ENCODE assay signal across 13 mouse cellular contexts in genomic region chr5:122843799-122844198, GRCm38 (mm10).
"Had no signal": no experiment of that assay in that cellular context is flagged by ENCODE, and none has a peak within 500 bp of the region (broad histone marks: within the 10 kb centered on the region; RNA-seq: fewer than 3 reads in every experiment).

No protein-coding gene starts in this region.

- H3K4me3 ChIP-seq: kidney, embryonic 15.5 days; limb, embryonic 10.5 days; liver, embryonic 12.5 days; midbrain, embryonic 12.5 days; neural tube, embryonic 12.5 days had no signal

- H3K4me1 ChIP-seq: kidney, embryonic 15.5 days; limb, embryonic 10.5 days; midbrain, embryonic 12.5 days had no signal

- H3K36me3 ChIP-seq: kidney, embryonic 15.5 days; limb, embryonic 10.5 days; liver, embryonic 12.5 days; midbrain, embryonic 12.5 days; neural tube, embryonic 12.5 days had no signal

- DNase-seq: kidney, adult 2 months; kidney, postnatal 14 days; retina, postnatal 1 day; right cerebral cortex, postnatal 4 days; spleen, adult 18-20 months; thymus, adult 18-20 months; thymus, postnatal 14 days had no signal

- H3K9ac ChIP-seq: kidney, embryonic 15.5 days; liver, embryonic 12.5 days; midbrain, embryonic 12.5 days; neural tube, embryonic 12.5 days had no signal

- H3K4me2 ChIP-seq: kidney, embryonic 15.5 days; liver, embryonic 12.5 days; midbrain, embryonic 12.5 days; neural tube, embryonic 12.5 days had no signal

- H3K9me3 ChIP-seq: kidney, embryonic 15.5 days; limb, embryonic 10.5 days; liver, embryonic 12.5 days; midbrain, embryonic 12.5 days; neural tube, embryonic 12.5 days had no signal

- ATAC-seq: intestine, embryonic 16.5 days; liver, embryonic 12.5 days had no signal

- H3K27ac ChIP-seq: kidney, embryonic 15.5 days; limb, embryonic 10.5 days; liver, embryonic 12.5 days; midbrain, embryonic 12.5 days; neural tube, embryonic 12.5 days had no signal

- H3K27me3 ChIP-seq: kidney, embryonic 15.5 days; liver, embryonic 12.5 days; midbrain, embryonic 12.5 days; neural tube, embryonic 12.5 days had no signal
